Mouse (Mus musculus) regulatory T cell (primary cell): Measurements from ENCODE around the gene Tns3.
"Not testable (repeated sequence)": the region's sequence is repeated elsewhere in the genome, so short reads cannot be mapped to it uniquely, and the experiment has no call there.

ENCODE experiments used
- in situ Hi-C: fragments of 300-600 bp; cut with MboI, MseI; formaldehyde crosslinking; loops from one replicate; pipeline ENCODE4 v1.15.1; 2025; ENCODE audit warnings: high pct_unique_total_duplicates

The Tns3 gene

GRCm38 (mm10) chr11:8624179-8624886 is 40.0 kb downstream of the Tns3 start:
- in situ Hi-C loops: no loop called here

- in situ Hi-C loops: no loop called here
These were observed 40.5 kb downstream of the Tns3 start for GRCm38 (mm10) chr11:8623852-8624178.

- in situ Hi-C loops: no loop called here
These were observed 41.7 kb downstream of the Tns3 start for GRCm38 (mm10) chr11:8622668-8623067.

- in situ Hi-C loops: not testable (repeated sequence)
These were observed 45.2 kb downstream of the Tns3 start for GRCm38 (mm10) chr11:8619111-8619510.

GRCm38 (mm10) chr11:8618301-8618700 is 46.0 kb downstream of the Tns3 start:
- in situ Hi-C loops: no loop called here

- in situ Hi-C loops: no loop called here
These were observed 48.9 kb downstream of the Tns3 start for GRCm38 (mm10) chr11:8615436-8615835.

- in situ Hi-C loops: no loop called here
These were observed 53.9 kb downstream of the Tns3 start for GRCm38 (mm10) chr11:8610456-8610855.

GRCm38 (mm10) chr11:8609873-8610272 is 54.5 kb downstream of the Tns3 start:
- in situ Hi-C loops: no loop called here

- in situ Hi-C loops: no loop called here
These were observed 57.2 kb downstream of the Tns3 start for GRCm38 (mm10) chr11:8607123-8607522.

- in situ Hi-C loops: no loop called here
These were observed 59.4 kb downstream of the Tns3 start for GRCm38 (mm10) chr11:8604789-8605569.

GRCm38 (mm10) chr11:8602606-8603005 is 61.7 kb downstream of the Tns3 start:
- in situ Hi-C loops: no loop called here

- in situ Hi-C loops: no loop called here
These were observed 62.9 kb downstream of the Tns3 start for GRCm38 (mm10) chr11:8601411-8601821.

- in situ Hi-C loops: no loop called here
These were observed 68.7 kb downstream of the Tns3 start for GRCm38 (mm10) chr11:8595642-8596041.

GRCm38 (mm10) chr11:8593172-8593571 is 71.2 kb downstream of the Tns3 start:
- in situ Hi-C loops: no loop called here

GRCm38 (mm10) chr11:8591271-8591670 is 73.1 kb downstream of the Tns3 start:
- in situ Hi-C loops: no loop called here

GRCm38 (mm10) chr11:8589226-8589905 is 75.0 kb downstream of the Tns3 start:
- in situ Hi-C loops: no loop called here

GRCm38 (mm10) chr11:8587941-8588340 is 76.4 kb downstream of the Tns3 start:
- in situ Hi-C loops: no loop called here

GRCm38 (mm10) chr11:8586996-8587644 is 77.2 kb downstream of the Tns3 start:
- in situ Hi-C loops: no loop called here

- in situ Hi-C loops: no loop called here
These were observed 78.0 kb downstream of the Tns3 start for GRCm38 (mm10) chr11:8586374-8586773.

GRCm38 (mm10) chr11:8585686-8586085 is 78.6 kb downstream of the Tns3 start:
- in situ Hi-C loops: no loop called here

GRCm38 (mm10) chr11:8584925-8585324 is 79.4 kb downstream of the Tns3 start:
- in situ Hi-C loops: no loop called here

- in situ Hi-C loops: no loop called here
These were observed 80.0 kb downstream of the Tns3 start for GRCm38 (mm10) chr11:8584307-8584706.
